Mouse (Mus musculus) splenic B cell, adult 2 months (primary cell): Measurements from ENCODE around the gene Agpat2.
A peak's percentile ranks its signal among the peaks of the same experiment; 100 is the strongest.

Source experiments
- DNase-seq: peaks from one replicate; pipeline ENCODE4 v3.0.0-alpha.2; 2011; ENCODE audit warnings: low read depth, low spot score
- H3K27me3 ChIP-seq: 2 replicates; pipeline ENCODE4 v1.6.1; 2012; ENCODE audit warnings: mild to moderate bottlenecking, low read length, moderate library complexity, mixed read lengths; ENCODE audit not compliant: control insufficient read depth, poor library complexity, insufficient read depth, severe bottlenecking
- H3K36me3 ChIP-seq: 2 replicates; pipeline ENCODE4 v1.6.1; 2012; ENCODE audit warnings: mild to moderate bottlenecking, low read length, moderate library complexity, mixed read lengths; ENCODE audit not compliant: control insufficient read depth, poor library complexity, insufficient read depth, severe bottlenecking

The Agpat2 gene

GRCm38 (mm10) chr2:26594934-26595724 is 9.1 kb downstream of the Agpat2 start:
- H3K36me3 ChIP-seq: no peaks in the 10 kb centered on the region
- no peak for DNase-seq
- H3K27me3 ChIP-seq: no peaks in the 10 kb centered on the region

DNA sequence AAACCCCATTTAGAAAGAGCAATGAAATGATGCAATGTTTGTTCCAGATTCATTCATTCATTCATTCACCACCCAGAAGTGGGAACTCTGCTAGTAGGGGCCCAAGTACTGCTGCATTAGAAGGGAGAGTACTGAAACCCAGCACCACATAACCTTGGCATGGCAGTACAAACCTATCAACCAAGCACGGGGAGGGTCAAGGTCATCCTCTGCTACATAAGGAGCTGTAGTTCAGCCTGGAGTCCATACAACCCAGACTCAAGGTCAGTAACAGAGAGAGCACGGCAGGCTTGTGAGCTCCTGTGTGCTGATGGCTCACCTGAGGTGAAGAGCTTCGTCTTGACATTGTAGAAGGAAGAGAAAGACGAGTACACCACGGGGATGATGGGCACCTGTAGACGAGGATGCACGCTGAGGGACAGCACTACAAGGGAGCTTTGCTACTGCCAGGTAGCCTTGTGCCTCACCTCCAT is 9.7 kb downstream of the Agpat2 start:
- no peak for DNase-seq
- Histone ChIP-seq H3K27me3 (no peaks in the 10 kb centered on the region), H3K36me3 (no peaks in the 10 kb centered on the region)

DNA sequence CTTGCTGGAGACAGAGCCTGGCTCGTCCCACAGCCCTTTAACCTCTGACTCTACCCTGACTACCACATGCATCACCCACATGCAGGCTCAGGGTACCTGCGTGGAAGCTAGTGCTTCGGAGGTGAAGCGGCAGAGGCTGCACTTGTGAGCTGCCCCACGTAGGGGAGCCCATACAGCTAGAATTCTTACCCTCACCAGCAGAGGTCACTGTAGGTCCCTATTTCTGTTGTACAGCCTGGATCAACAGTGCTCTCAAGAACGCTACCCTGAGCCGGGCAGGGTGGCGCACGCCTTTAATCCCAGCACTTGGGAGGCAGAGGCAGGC is 10.2 kb downstream of the Agpat2 start:
- H3K36me3 ChIP-seq: no peaks in the 10 kb centered on the region
- no peaks in the 10 kb centered on the region for H3K27me3 ChIP-seq
- peak; percentile 86 for DNase-seq

GRCm38 (mm10) chr2:26593211-26594021 is 10.8 kb downstream of the Agpat2 start:
- Histone ChIP-seq H3K36me3 (no peaks in the 10 kb centered on the region), H3K27me3 (no peaks in the 10 kb centered on the region)
- no peak for DNase-seq

DNA sequence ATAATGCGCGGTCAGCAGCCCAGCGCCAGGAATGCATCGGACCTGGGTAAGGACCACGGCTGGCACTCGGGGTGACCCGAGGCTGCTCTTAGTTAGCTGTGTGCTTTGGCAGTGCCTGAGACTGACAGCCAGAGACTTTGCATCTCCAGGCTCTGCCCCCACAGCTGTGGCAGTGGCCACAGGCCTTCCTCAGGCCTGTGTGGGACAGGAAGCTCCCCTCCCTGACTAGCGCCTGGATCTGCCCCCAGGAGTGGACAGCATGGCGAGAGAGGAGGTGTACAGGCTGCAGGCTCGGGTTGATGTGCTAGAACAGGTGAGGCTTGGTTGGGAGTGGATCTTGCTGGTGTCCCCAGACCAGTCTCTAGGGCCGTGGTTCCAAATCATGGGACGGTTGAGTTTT is 12.8 kb downstream of the Agpat2 start:
- DNase-seq: no peak
- Histone ChIP-seq H3K36me3 (no peaks in the 10 kb centered on the region), H3K27me3 (no peaks in the 10 kb centered on the region)

- H3K27me3 ChIP-seq: no peaks in the 10 kb centered on the region
- no peak for DNase-seq
- no peaks in the 10 kb centered on the region for H3K36me3 ChIP-seq
Measured at GRCm38 (mm10) chr2:26590962-26591361, 13.3 kb downstream of the Agpat2 start.

GRCm38 (mm10) chr2:26590282-26590681 is 13.9 kb downstream of the Agpat2 start:
- Histone ChIP-seq H3K36me3 (no peaks in the 10 kb centered on the region), H3K27me3 (no peaks in the 10 kb centered on the region)
- no peak for DNase-seq

DNA sequence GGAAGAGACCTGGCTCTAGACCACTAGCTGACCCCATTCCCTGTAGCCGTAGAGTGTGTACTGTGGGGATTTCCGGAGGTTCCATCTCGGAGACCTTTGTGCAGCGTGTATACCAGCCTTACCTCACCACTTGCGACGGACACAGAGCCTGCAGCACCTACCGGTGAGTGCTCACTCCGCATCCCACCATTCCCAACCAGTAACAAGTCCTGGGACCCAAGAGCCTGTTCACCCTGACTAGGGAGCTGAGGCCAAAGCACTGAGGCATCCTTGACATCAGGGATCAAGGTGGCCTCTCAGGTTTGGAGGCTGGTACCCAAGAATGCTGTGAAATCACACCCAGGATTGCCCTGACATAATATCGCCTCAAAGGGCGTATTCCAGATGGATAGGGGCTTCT is 14.9 kb downstream of the Agpat2 start:
- Histone ChIP-seq H3K27me3 (no peaks in the 10 kb centered on the region), H3K36me3 (no peaks in the 10 kb centered on the region)

GRCm38 (mm10) chr2:26588573-26588972 is 15.6 kb downstream of the Agpat2 start:
- no peaks in the 10 kb centered on the region for H3K36me3 ChIP-seq
- no peaks in the 10 kb centered on the region for H3K27me3 ChIP-seq
- no peak for DNase-seq

More for the DNA sequence above, 14.9 kb downstream of the Agpat2 start:
- DNase-seq: no peak

- H3K36me3 ChIP-seq: no peaks in the 10 kb centered on the region
- peak; percentile 49 for DNase-seq
- H3K27me3 ChIP-seq: no peaks in the 10 kb centered on the region
Measured at GRCm38 (mm10) chr2:26587044-26587405, 17.2 kb downstream of the Agpat2 start.

DNA sequence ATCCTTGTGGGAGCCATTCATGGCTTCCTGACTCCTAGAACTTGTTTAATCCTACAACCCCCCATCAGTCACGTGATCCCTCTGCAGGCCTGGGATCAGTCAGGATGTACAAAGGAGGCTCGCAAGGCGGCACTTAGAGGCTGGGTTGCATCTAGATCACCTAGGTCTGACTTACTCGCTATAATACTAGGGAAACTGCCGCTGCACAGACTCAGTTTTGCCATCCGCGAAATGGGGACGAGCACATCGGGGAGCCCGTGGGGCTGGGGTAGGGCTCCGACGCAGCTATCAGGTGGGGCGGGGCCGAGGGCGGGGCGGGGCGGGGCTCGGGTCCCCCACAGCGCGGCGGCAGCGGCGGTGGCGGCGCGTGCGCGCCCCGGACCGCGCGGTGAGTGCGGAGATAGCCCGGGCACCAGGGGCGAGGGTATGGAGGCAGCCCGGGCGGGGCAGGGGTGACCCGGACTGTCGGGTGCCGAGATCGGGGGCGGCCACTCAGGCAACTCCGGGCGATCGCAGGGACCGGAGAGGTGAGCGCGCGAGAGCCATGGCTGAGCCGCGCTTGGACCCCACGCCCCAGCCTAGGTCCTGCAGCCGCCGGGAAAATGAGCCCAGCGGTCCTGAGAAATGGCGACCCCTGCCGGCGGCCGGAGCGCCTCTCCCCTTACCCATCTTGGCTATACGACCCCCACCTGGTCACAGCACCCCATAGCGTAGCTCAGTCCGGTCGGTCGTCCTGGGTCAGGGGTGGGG is 17.7 kb downstream of the Agpat2 start, which contains the start of gene Gm20532:
Gm20532 (plus strand) TSS at position 346 of the 750 bp plus-strand sequence.
- H3K27me3 ChIP-seq: no peaks in the 10 kb centered on the region
- no peaks in the 10 kb centered on the region for H3K36me3 ChIP-seq
- DNase-seq: peak; percentile 51

DNA sequence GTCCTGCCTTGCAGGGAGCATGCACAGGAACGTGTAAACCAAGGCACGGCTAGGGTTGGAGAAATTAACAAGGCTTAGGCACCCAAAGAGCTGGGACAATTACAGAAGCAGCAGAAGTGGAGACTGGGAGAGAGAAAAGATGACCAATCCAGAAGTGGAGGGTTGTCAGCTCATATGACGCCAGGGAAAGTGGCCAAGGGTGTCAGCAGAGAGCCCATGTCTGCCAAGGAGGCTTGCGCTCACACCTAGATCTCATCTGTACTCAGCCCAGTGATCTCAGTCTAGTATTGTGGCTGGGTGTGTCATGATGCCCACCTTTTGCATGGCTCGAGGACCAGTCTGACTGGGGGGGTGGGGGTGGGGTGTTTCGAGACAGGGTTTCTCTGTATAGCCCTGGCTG is 18.5 kb downstream of the Agpat2 start:
- Histone ChIP-seq H3K36me3 (no peaks in the 10 kb centered on the region), H3K27me3 (no peaks in the 10 kb centered on the region)
- no peak for DNase-seq

- H3K36me3 ChIP-seq: no peaks in the 10 kb centered on the region
- H3K27me3 ChIP-seq: no peaks in the 10 kb centered on the region
- DNase-seq: no peak
Measured at GRCm38 (mm10) chr2:26583640-26584039, 20.6 kb downstream of the Agpat2 start.

GRCm38 (mm10) chr2:26582741-26583140 is 21.5 kb downstream of the Agpat2 start:
- Histone ChIP-seq H3K36me3 (no peaks in the 10 kb centered on the region), H3K27me3 (no peaks in the 10 kb centered on the region)
- DNase-seq: no peak

DNA sequence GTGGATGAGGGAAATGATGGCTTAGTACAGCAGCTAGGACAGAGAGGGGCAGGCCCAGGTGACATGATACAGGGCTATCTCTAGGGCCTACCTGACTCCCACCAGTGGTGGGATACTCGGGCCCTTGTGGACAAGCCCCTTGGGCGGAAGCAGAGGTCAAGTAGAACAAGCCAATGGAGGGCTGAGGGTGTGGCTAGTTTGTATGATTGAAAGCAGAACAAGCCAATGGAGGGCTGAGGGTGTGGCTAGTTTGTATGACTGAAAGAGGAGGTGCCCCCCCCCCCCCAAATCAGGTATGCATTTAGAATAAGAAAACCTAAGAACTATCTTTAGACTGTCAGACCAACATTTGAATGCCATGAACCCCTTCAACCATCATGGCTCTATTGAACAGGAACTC is 22.0 kb downstream of the Agpat2 start:
- no peaks in the 10 kb centered on the region for H3K36me3 ChIP-seq
- no peaks in the 10 kb centered on the region for H3K27me3 ChIP-seq
- peak; percentile 15 for DNase-seq
